Mouse (Mus musculus): ENCODE measurements around the gene Cep19. TPM values are rescaled to one million over a fixed set of nuclear protein-coding genes. Genes with fewer than 3 reads are reported as not detected.

Gene Cep19
- polyA plus RNA-seq, 1 experiment: 6.6 TPM

GRCm38 (mm10) chr16:32077648-32078407, 21.8 kb upstream of the Cep19 start:
- Histone ChIP-seq H3K79me2 (ENCODE audit: control insufficient read depth, insufficient read depth) (peaks cover 55% of the 10 kb centered on the region), H3ac (ENCODE audit: control insufficient read depth, insufficient read length) (peak overlapping the region; percentile 97), H3K27me3 (ENCODE audit: control insufficient read depth, insufficient read depth, insufficient read length) (no peaks in the 10 kb centered on the region), H3K36me3 (ENCODE audit: control insufficient read depth, insufficient read depth) (no peaks in the 10 kb centered on the region), H3K4me3 (peak overlapping the region; percentile 63), H3K4me2 (ENCODE audit: low read depth) (peak overlapping the region; percentile 81)
- TF ChIP-seq USF1 (IDR thresholded peaks at IDR 0.05; ENCODE audit: low read depth): no peak
- TF ChIP-seq CEBPB (IDR thresholded peaks at IDR 0.05; ENCODE audit: insufficient read depth, poor library complexity, severe bottlenecking): no peak
- TF ChIP-seq E2F4 (IDR thresholded peaks at IDR 0.05; ENCODE audit: insufficient read depth): no peak
- TF ChIP-seq MAX (IDR thresholded peaks at IDR 0.05; ENCODE audit: low read depth): no peak
- no peak for TF ChIP-seq POLR2A (IDR thresholded peaks at IDR 0.05; ENCODE audit: insufficient read length, low read depth)
- no peak for TF ChIP-seq MYOG (IDR thresholded peaks at IDR 0.05; ENCODE audit: control insufficient read depth in 1 of 3, insufficient read depth in 1 of 3, insufficient read length in 2 of 3, low read depth in 2 of 3)
- no peak for TF ChIP-seq MYOD1 (IDR thresholded peaks at IDR 0.05; ENCODE audit: control insufficient read depth in 1 of 3, insufficient read length in 2 of 3, low read depth in 2 of 3)
- TF ChIP-seq TCF12 (IDR thresholded peaks at IDR 0.05; ENCODE audit: insufficient read depth, poor library complexity, severe bottlenecking): no peak
- no peak for TF ChIP-seq REST (IDR thresholded peaks at IDR 0.05; ENCODE audit: insufficient read depth, insufficient read length)
- no peak for TF ChIP-seq POLR2AphosphoS2 (IDR thresholded peaks at IDR 0.05; ENCODE audit: insufficient read length, low read depth)
- TF ChIP-seq TCF3 (IDR thresholded peaks at IDR 0.05; ENCODE audit: insufficient read length, low read depth): no peak
- no peak for TF ChIP-seq SRF (IDR thresholded peaks at IDR 0.05; ENCODE audit: control insufficient read depth, insufficient read length, low read depth)

GRCm38 (mm10) chr16:32078408-32078990, 21.1 kb upstream of the Cep19 start:
- TF ChIP-seq MYOG (IDR thresholded peaks at IDR 0.05; ENCODE audit: control insufficient read depth in 1 of 3, insufficient read depth in 1 of 3, insufficient read length in 2 of 3, low read depth in 2 of 3): no peak
- no peak for TF ChIP-seq E2F4 (IDR thresholded peaks at IDR 0.05; ENCODE audit: insufficient read depth)
- TF ChIP-seq POLR2AphosphoS2 (IDR thresholded peaks at IDR 0.05; ENCODE audit: insufficient read length, low read depth): no peak
- no peak for TF ChIP-seq MYOD1 (IDR thresholded peaks at IDR 0.05; ENCODE audit: control insufficient read depth in 1 of 3, insufficient read length in 2 of 3, low read depth in 2 of 3)
- TF ChIP-seq POLR2A (IDR thresholded peaks at IDR 0.05; ENCODE audit: insufficient read length, low read depth): no peak
- TF ChIP-seq CEBPB (IDR thresholded peaks at IDR 0.05; ENCODE audit: insufficient read depth, poor library complexity, severe bottlenecking): no peak
- no peak for TF ChIP-seq USF1 (IDR thresholded peaks at IDR 0.05; ENCODE audit: low read depth)
- TF ChIP-seq MAX (IDR thresholded peaks at IDR 0.05; ENCODE audit: low read depth): no peak
- TF ChIP-seq SRF (IDR thresholded peaks at IDR 0.05; ENCODE audit: control insufficient read depth, insufficient read length, low read depth): no peak
- TF ChIP-seq TCF3 (IDR thresholded peaks at IDR 0.05; ENCODE audit: insufficient read length, low read depth): no peak
- no peak for TF ChIP-seq REST (IDR thresholded peaks at IDR 0.05; ENCODE audit: insufficient read depth, insufficient read length)
- no peak for TF ChIP-seq TCF12 (IDR thresholded peaks at IDR 0.05; ENCODE audit: insufficient read depth, poor library complexity, severe bottlenecking)
- H3ac ChIP-seq (ENCODE audit: control insufficient read depth, insufficient read length): peak overlapping the region; percentile 97

DNA sequence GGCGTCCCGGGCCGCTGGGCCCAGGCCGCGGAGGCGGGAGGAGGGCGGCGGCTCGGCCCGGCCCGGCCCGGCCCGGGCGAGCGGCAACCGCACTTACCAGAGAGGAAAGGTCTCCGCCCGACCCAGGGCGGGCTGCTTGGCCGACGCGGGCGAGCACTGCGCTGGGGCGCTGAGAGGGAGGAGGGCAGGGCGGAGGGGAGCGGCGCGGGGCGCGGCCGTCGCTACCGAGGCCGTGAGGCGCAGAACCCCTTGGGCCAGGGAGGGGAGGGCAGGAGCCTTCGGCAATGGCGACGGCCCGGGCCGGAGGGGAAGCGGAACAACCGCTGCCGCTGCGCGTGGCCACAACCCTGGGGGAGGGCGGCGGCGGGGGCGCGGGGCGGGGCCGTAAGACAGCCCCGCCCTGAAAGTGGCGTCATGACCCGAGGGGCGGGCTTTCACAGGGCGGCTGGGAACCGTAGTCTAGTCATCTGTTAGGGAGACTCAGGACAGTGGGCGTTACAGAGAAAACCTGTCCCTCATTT, 20.5 kb upstream of the Cep19 start, which contains the start of gene Pak2:
Gene Pak2, minus strand, starts transcription at position 352 of the 521 bp plus-strand sequence.
- Histone ChIP-seq H3K4me2 (ENCODE audit: low read depth) (peak within 1 kb of the TSS; percentile 81), H3K27me3 (ENCODE audit: control insufficient read depth, insufficient read depth, insufficient read length) (no peaks in the 10 kb centered on the region), H3K36me3 (ENCODE audit: control insufficient read depth, insufficient read depth) (no peaks in the 10 kb centered on the region), H3K79me2 (ENCODE audit: control insufficient read depth, insufficient read depth) (peaks cover 43% of the 10 kb centered on the region), H3ac (ENCODE audit: control insufficient read depth, insufficient read length) (peak within 1 kb of the TSS; percentile 97), H3K4me3 (peak within 1 kb of the TSS; percentile 63)
- TF ChIP-seq POLR2A (IDR thresholded peaks at IDR 0.05; ENCODE audit: insufficient read length, low read depth): peak; percentile 94
- TF ChIP-seq MYOG (IDR thresholded peaks at IDR 0.05; ENCODE audit: control insufficient read depth in 1 of 3, insufficient read depth in 1 of 3, insufficient read length in 2 of 3, low read depth in 2 of 3): no peak
- TF ChIP-seq POLR2AphosphoS2 (IDR thresholded peaks at IDR 0.05; ENCODE audit: insufficient read length, low read depth): peak; percentile 97
- peak in 1 of 3 experiments; percentile 24 for TF ChIP-seq MYOD1 (IDR thresholded peaks at IDR 0.05; ENCODE audit: control insufficient read depth in 1 of 3, insufficient read length in 2 of 3, low read depth in 2 of 3)

More at GRCm38 (mm10) chr16:32078408-32078990, 21.1 kb upstream of the Cep19 start:
- Histone ChIP-seq H3K4me3 (peak overlapping the region; percentile 63), H3K4me2 (ENCODE audit: low read depth) (peak overlapping the region; percentile 81), H3K36me3 (ENCODE audit: control insufficient read depth, insufficient read depth) (no peaks in the 10 kb centered on the region), H3K79me2 (ENCODE audit: control insufficient read depth, insufficient read depth) (peaks cover 49% of the 10 kb centered on the region), H3K27me3 (ENCODE audit: control insufficient read depth, insufficient read depth, insufficient read length) (no peaks in the 10 kb centered on the region)

DNA sequence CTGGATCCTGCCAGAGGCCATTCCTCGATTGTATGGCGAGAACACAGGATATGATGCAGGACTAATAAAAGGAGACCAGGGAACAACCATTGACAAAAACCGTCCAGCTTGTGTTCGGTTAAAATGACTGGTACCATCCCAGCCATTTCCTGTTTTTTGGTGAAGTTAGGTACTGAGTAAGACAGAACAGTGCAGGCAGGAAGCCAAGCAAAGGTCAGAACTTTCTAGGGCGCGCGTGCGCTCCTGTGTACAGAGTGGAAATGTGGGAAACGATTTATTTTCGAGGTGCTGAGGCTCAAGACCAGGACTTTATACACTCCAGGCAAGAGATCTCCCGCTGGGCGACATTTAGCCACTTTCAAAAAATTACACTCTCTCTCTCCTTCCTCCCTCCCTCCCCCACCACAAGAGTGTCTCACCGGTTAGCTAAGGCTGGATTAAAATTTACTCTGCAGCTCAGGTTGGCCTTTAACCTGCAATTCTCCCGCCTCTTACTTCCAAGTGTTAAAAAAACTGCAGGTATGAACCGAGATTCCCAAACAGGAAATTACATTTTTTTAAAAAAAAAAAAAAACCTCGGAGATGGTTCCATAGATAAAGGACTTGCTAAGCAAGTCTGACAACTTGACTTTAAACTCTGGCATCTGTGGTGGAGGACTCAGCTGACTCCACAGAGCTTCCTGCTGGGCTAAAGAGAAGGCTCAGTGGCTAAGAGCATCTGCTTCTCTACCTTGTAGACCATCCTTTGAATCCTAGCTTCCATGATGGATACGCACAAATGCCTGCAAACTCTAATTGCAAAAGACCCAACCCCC, 11.8 kb upstream of the Cep19 start:
- no peaks in the 10 kb centered on the region for H3K27me3 ChIP-seq (ENCODE audit: control insufficient read depth, insufficient read depth, insufficient read length)
- H3K36me3 ChIP-seq (ENCODE audit: control insufficient read depth, insufficient read depth): peaks cover 12% of the 10 kb centered on the region
- TF ChIP-seq POLR2AphosphoS2 (IDR thresholded peaks at IDR 0.05; ENCODE audit: insufficient read length, low read depth) (no peak), TCF12 (IDR thresholded peaks at IDR 0.05; ENCODE audit: insufficient read depth, poor library complexity, severe bottlenecking) (no peak), E2F4 (IDR thresholded peaks at IDR 0.05; ENCODE audit: insufficient read depth) (no peak), TCF3 (IDR thresholded peaks at IDR 0.05; ENCODE audit: insufficient read length, low read depth) (no peak), MAX (IDR thresholded peaks at IDR 0.05; ENCODE audit: low read depth) (no peak), MYOD1 (IDR thresholded peaks at IDR 0.05; ENCODE audit: control insufficient read depth in 1 of 3, insufficient read length in 2 of 3, low read depth in 2 of 3) (no peak), USF1 (IDR thresholded peaks at IDR 0.05; ENCODE audit: low read depth) (no peak), REST (IDR thresholded peaks at IDR 0.05; ENCODE audit: insufficient read depth, insufficient read length) (no peak), CEBPB (IDR thresholded peaks at IDR 0.05; ENCODE audit: insufficient read depth, poor library complexity, severe bottlenecking) (no peak), MYOG (IDR thresholded peaks at IDR 0.05; ENCODE audit: control insufficient read depth in 1 of 3, insufficient read depth in 1 of 3, insufficient read length in 2 of 3, low read depth in 2 of 3) (no peak), SRF (IDR thresholded peaks at IDR 0.05; ENCODE audit: control insufficient read depth, insufficient read length, low read depth) (no peak), POLR2A (IDR thresholded peaks at IDR 0.05; ENCODE audit: insufficient read length, low read depth) (no peak)
- H3K4me3 ChIP-seq: no peak overlapping the region
- H3K79me2 ChIP-seq (ENCODE audit: control insufficient read depth, insufficient read depth): no peaks in the 10 kb centered on the region
- no peak overlapping the region for H3ac ChIP-seq (ENCODE audit: control insufficient read depth, insufficient read length)
- no peak overlapping the region for H3K4me2 ChIP-seq (ENCODE audit: low read depth)

Measured in myocyte (in vitro differentiated cells).